Mouse (Mus musculus): ENCODE results near the gene Ddt.

GRCm38 (mm10) chr10:75789081-75789735 is 16.0 kb upstream of the Ddt start:
- TF ChIP-seq CTCF (IDR thresholded peaks at IDR 0.05): no peak
- no peak for TF ChIP-seq EP300 (IDR thresholded peaks at IDR 0.05)

Data from lung, postnatal 0 days (tissue).